Mouse (Mus musculus) kidney, postnatal 25 days (tissue): Measurements from ENCODE around the gene Mmrn2.
"Not testable (repeated sequence)": the region's sequence is repeated elsewhere in the genome, so short reads cannot be mapped to it uniquely, and the experiment has no call there.

Source experiments
- DNase-seq, 2 experiments: peaks; one replicate each; pipeline ENCODE4 v3.0.0; 2021; ENCODE audit warnings: mixed read lengths in 2 of 2

Gene Mmrn2

GRCm38 (mm10) chr14:34362726-34363445 lies 12.4 kb upstream of the Mmrn2 start:
- DNase-seq, result peak; percentile 81 to 88

GRCm38 (mm10) chr14:34363490-34364253 lies 11.6 kb upstream of the Mmrn2 start:
- DNase-seq, result peak; percentile 69 to 89

- not testable (repeated sequence) for DNase-seq
These were observed 10.8 kb upstream of the Mmrn2 start for GRCm38 (mm10) chr14:34364254-34365146.

- DNase-seq, result no peak
These were observed 10.1 kb upstream of the Mmrn2 start for GRCm38 (mm10) chr14:34365147-34365507.

- no peak for DNase-seq
These were observed 5.1 kb upstream of the Mmrn2 start for GRCm38 (mm10) chr14:34370203-34370602.

GRCm38 (mm10) chr14:34370921-34371320 lies 4.3 kb upstream of the Mmrn2 start:
- no peak for DNase-seq

GRCm38 (mm10) chr14:34371763-34372162 lies 3.5 kb upstream of the Mmrn2 start:
- no peak for DNase-seq

- DNase-seq, result peak in 1 of 2 experiments; percentile 64
These were observed 2.6 kb upstream of the Mmrn2 start for GRCm38 (mm10) chr14:34372646-34373045.

GRCm38 (mm10) chr14:34373581-34373980 lies 1.7 kb upstream of the Mmrn2 start:
- no peak for DNase-seq

- no peak for DNase-seq
These were observed 688 bp upstream of the Mmrn2 start, which contains the start of gene Sncg for GRCm38 (mm10) chr14:34374577-34374976. Gene Sncg (minus strand): TSS chr14:34374789.

- no peak for DNase-seq
These were observed 676 bp downstream of the Mmrn2 start for GRCm38 (mm10) chr14:34375941-34376340.

GRCm38 (mm10) chr14:34377121-34377520 lies 1.9 kb downstream of the Mmrn2 start:
- no peak for DNase-seq

GRCm38 (mm10) chr14:34378560-34379331 lies 3.5 kb downstream of the Mmrn2 start:
- DNase-seq, result peak; percentile 70 to 84

GRCm38 (mm10) chr14:34382921-34383704 lies 7.8 kb downstream of the Mmrn2 start:
- DNase-seq, result no peak

GRCm38 (mm10) chr14:34393295-34393694 lies 18.0 kb downstream of the Mmrn2 start:
- no peak for DNase-seq

GRCm38 (mm10) chr14:34397871-34398270 lies 22.6 kb downstream of the Mmrn2 start:
- DNase-seq, result peak; percentile 27 to 60

GRCm38 (mm10) chr14:34398901-34399300 lies 23.6 kb downstream of the Mmrn2 start:
- no peak for DNase-seq

- DNase-seq, result no peak
These were observed 24.0 kb downstream of the Mmrn2 start for GRCm38 (mm10) chr14:34399301-34399700.

- no peak for DNase-seq
These were observed 24.8 kb downstream of the Mmrn2 start for GRCm38 (mm10) chr14:34400021-34400420.

- DNase-seq, result peak; percentile 80 to 93
These were observed 25.9 kb downstream of the Mmrn2 start for GRCm38 (mm10) chr14:34401135-34401534.

GRCm38 (mm10) chr14:34402871-34403270 lies 27.6 kb downstream of the Mmrn2 start:
- DNase-seq, result no peak
